Mouse (Mus musculus) fat pad, adult 2 months (tissue): ENCODE measurements around the gene Mcidas.
"Not testable (repeated sequence)": the region's sequence is repeated elsewhere in the genome, so short reads cannot be mapped to it uniquely, and the experiment has no call there.

Experiments
- DNase-seq: peaks from one replicate; pipeline ENCODE4 v3.0.0-alpha.2; 2011; ENCODE audit warnings: low read depth, low spot score; ENCODE audit errors: extremely low read depth

Gene Mcidas

GRCm38 (mm10) chr13:113012683-113013082, 19.0 kb downstream of the Mcidas start:
- no peak for DNase-seq

- not testable (repeated sequence) for DNase-seq
Measured at GRCm38 (mm10) chr13:113013174-113013953, 19.7 kb downstream of the Mcidas start.

- DNase-seq = no peak
Measured at GRCm38 (mm10) chr13:113021521-113021920, 27.9 kb downstream of the Mcidas start.

GRCm38 (mm10) chr13:113022467-113022866, 28.8 kb downstream of the Mcidas start:
- no peak for DNase-seq

GRCm38 (mm10) chr13:113023274-113024143, 29.9 kb downstream of the Mcidas start:
- no peak for DNase-seq

- DNase-seq = no peak
Measured at GRCm38 (mm10) chr13:113031351-113031750, 37.7 kb downstream of the Mcidas start.

- DNase-seq = no peak
Measured at GRCm38 (mm10) chr13:113031792-113032571, 38.3 kb downstream of the Mcidas start.

GRCm38 (mm10) chr13:113032831-113033230, 39.2 kb downstream of the Mcidas start:
- no peak for DNase-seq

- DNase-seq = no peak
Measured at GRCm38 (mm10) chr13:113034271-113034886, 40.7 kb downstream of the Mcidas start.

- DNase-seq = no peak
Measured at GRCm38 (mm10) chr13:113034950-113035421, 41.3 kb downstream of the Mcidas start, which contains the start of gene Cdc20b. Gene Cdc20b, plus strand, starts transcription at chr13:113035111.

- no peak for DNase-seq
Measured at GRCm38 (mm10) chr13:113035852-113036251, 42.2 kb downstream of the Mcidas start.

GRCm38 (mm10) chr13:113044876-113045275, 51.2 kb downstream of the Mcidas start:
- no peak for DNase-seq

GRCm38 (mm10) chr13:113045458-113046110, 51.9 kb downstream of the Mcidas start:
- no peak for DNase-seq

GRCm38 (mm10) chr13:113046211-113046883, 52.7 kb downstream of the Mcidas start, which contains the start of gene Gpx8:
Gene Gpx8, minus strand, starts transcription at chr13:113046410.
- no peak for DNase-seq

GRCm38 (mm10) chr13:113047018-113047417, 53.4 kb downstream of the Mcidas start:
- DNase-seq = no peak

- no peak for DNase-seq
Measured at GRCm38 (mm10) chr13:113047647-113048046, 54.0 kb downstream of the Mcidas start.
